Mouse (Mus musculus): ENCODE data around the gene Kdelr2.

DNA sequence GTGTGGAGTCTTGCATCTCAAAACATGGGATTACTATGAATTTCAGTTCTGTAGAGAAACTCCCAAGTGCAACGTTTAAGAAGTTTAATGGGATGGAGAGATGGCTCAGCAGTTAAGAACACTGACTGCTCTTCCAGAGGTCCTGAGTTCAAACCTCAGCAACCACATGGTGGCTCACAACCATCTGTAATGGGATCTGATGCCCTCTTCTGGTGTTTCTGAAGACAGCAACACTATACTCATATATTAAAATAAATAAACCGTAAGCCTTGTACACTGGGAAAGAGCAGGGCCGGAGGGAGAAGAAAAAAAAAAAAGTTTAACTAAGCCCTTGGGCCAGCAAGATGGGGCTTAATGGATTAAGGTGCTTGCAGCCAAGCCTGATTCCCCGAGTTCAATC is 19.4 kb downstream of the Kdelr2 start:
- no peak for TF ChIP-seq CTCF (IDR thresholded peaks at IDR 0.05; ENCODE audit: low read depth)
- TF ChIP-seq EP300 (IDR thresholded peaks at IDR 0.05; ENCODE audit: low read depth), result no peak

All from liver, embryonic 14.5 days (tissue).